Mouse (Mus musculus): ENCODE results near the gene Neu1. TPM values are rescaled to one million over a fixed set of nuclear protein-coding genes. Genes with fewer than 3 reads are reported as not detected.

Neu1 gene
- polyA plus RNA-seq, 1 experiment from 2014 or later: 16.8 TPM

DNA sequence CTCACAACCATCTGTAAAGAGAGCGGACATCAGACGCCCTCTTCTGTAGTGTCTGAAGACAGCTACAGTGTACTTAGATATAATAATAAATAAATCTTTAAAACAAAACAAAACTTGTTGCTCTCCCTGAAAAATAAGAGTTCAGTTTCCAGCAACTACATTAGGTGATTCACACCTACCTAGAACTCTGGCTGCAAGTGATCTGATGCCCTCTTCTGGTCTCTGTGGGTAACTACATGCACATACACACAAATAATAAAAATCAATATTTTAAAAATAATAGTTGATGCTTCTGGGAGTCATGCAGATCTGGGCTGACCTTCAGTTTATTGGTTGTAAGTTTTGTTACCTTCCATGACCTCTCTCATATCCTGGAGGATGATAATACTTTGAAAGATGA, 53.2 kb downstream of the Neu1 start:
- H3K4me2 ChIP-seq (ENCODE audit: low read depth): no peak overlapping the region
- H3K4me1 ChIP-seq (ENCODE audit: control insufficient read depth, insufficient read depth, low read length): peaks cover 10% of the 10 kb centered on the region
- H3K9me3 ChIP-seq (ENCODE audit: control insufficient read depth, low read length): no peaks in the 10 kb centered on the region
- DNase-seq (ENCODE audit: low spot score): no peak
- 80% methylated on average over 2 of the region's 2 CpGs for WGBS
- H3K27ac ChIP-seq (ENCODE audit: low read depth, low read length): no peak overlapping the region
- no peak for ATAC-seq (ENCODE audit: insufficient read depth, low FRiP score, low TSS enrichment)
- no peaks in the 10 kb centered on the region for H3K27me3 ChIP-seq (ENCODE audit: control insufficient read depth, insufficient read depth, low read length)
- H3K4me3 ChIP-seq (ENCODE audit: low read depth, low read length): no peak overlapping the region
- H3K9ac ChIP-seq (ENCODE audit: low read length): no peak overlapping the region
- peaks cover 6% of the 10 kb centered on the region for H3K36me3 ChIP-seq (ENCODE audit: control insufficient read depth, insufficient read depth, low read length)

Other genes with a start within 250 kb of the Neu1 start
- gene C4b, start 187.4 kb upstream of the Neu1 start, polyA plus RNA-seq (2014; fragmentation: Nextera tagmentation; extraction: Ambion mirVana): not detected in 2 replicates
- gene Cyp21a1, start 126.7 kb upstream of the Neu1 start, polyA plus RNA-seq (2014; fragmentation: Nextera tagmentation; extraction: Ambion mirVana): not detected in 2 replicates
- gene Stk19, start 94.3 kb upstream of the Neu1 start, polyA plus RNA-seq (2014; fragmentation: Nextera tagmentation; extraction: Ambion mirVana): 20.3 and 24.7 TPM in 2 replicates
- gene Dxo, start 94.2 kb upstream of the Neu1 start, polyA plus RNA-seq (2014; fragmentation: Nextera tagmentation; extraction: Ambion mirVana): 69.4 and 71.0 TPM in 2 replicates
- gene Skiv2l, start 81.0 kb upstream of the Neu1 start, polyA plus RNA-seq (2014; fragmentation: Nextera tagmentation; extraction: Ambion mirVana): 45.0 and 55.7 TPM in 2 replicates
- 125 and 132 TPM in 2 replicates for gene Nelfe, start 80.9 kb upstream of the Neu1 start, polyA plus RNA-seq (2014; fragmentation: Nextera tagmentation; extraction: Ambion mirVana)
- gene Cfb, start 68.7 kb upstream of the Neu1 start, polyA plus RNA-seq (2014; fragmentation: Nextera tagmentation; extraction: Ambion mirVana): 2.6 and 2.9 TPM in 2 replicates
- gene Zbtb12, start 51.8 kb upstream of the Neu1 start, polyA plus RNA-seq (2014; fragmentation: Nextera tagmentation; extraction: Ambion mirVana): 1.7 and 2.1 TPM in 2 replicates
- gene Gm20547, start 49.2 kb upstream of the Neu1 start, polyA plus RNA-seq (2014; fragmentation: Nextera tagmentation; extraction: Ambion mirVana): not detected in 2 replicates
- gene C2, start 33.0 kb upstream of the Neu1 start, polyA plus RNA-seq (2014; fragmentation: Nextera tagmentation; extraction: Ambion mirVana): 0.57 and 0.86 TPM in 2 replicates
- 62.7 and 70.3 TPM in 2 replicates for gene Ehmt2, start 32.8 kb upstream of the Neu1 start, polyA plus RNA-seq (2014; fragmentation: Nextera tagmentation; extraction: Ambion mirVana)
- not detected in 2 replicates for gene Slc44a4, start 16.8 kb upstream of the Neu1 start, polyA plus RNA-seq (2014; fragmentation: Nextera tagmentation; extraction: Ambion mirVana)
- gene Hspa1b, start 28.0 kb downstream of the Neu1 start, polyA plus RNA-seq (2014; fragmentation: Nextera tagmentation; extraction: Ambion mirVana): 0.13 and 0.37 TPM in 2 replicates
- not detected in 2 replicates for gene Gm20481, start 38.7 kb downstream of the Neu1 start, polyA plus RNA-seq (2014; fragmentation: Nextera tagmentation; extraction: Ambion mirVana)
- 1.1 and 1.9 TPM in 2 replicates for gene Hspa1a, start 40.9 kb downstream of the Neu1 start, polyA plus RNA-seq (2014; fragmentation: Nextera tagmentation; extraction: Ambion mirVana)
- 1.8 and 2.0 TPM in 2 replicates for gene Hspa1l, start 41.5 kb downstream of the Neu1 start, polyA plus RNA-seq (2014; fragmentation: Nextera tagmentation; extraction: Ambion mirVana)
- gene Lsm2, start 50.6 kb downstream of the Neu1 start, polyA plus RNA-seq (2014; fragmentation: Nextera tagmentation; extraction: Ambion mirVana): 209 and 211 TPM in 2 replicates
- gene Vars, start 69.7 kb downstream of the Neu1 start, polyA plus RNA-seq (2014; fragmentation: Nextera tagmentation; extraction: Ambion mirVana): 109 and 114 TPM in 2 replicates
- 0.08 TPM in 1 of 2 replicates, not detected in the other for gene Vwa7, start 85.3 kb downstream of the Neu1 start, polyA plus RNA-seq (2014; fragmentation: Nextera tagmentation; extraction: Ambion mirVana)
- 3.9 and 5.2 TPM in 2 replicates for gene Sapcd1, start 96.8 kb downstream of the Neu1 start, polyA plus RNA-seq (2014; fragmentation: Nextera tagmentation; extraction: Ambion mirVana)
- 4.1 and 6.2 TPM in 2 replicates for gene Msh5, start 115.5 kb downstream of the Neu1 start, polyA plus RNA-seq (2014; fragmentation: Nextera tagmentation; extraction: Ambion mirVana)
- gene Clic1, start 118.7 kb downstream of the Neu1 start, polyA plus RNA-seq (2014; fragmentation: Nextera tagmentation; extraction: Ambion mirVana): 82.8 and 89.7 TPM in 2 replicates
- 638 and 659 TPM in 2 replicates for gene Ddah2, start 127.8 kb downstream of the Neu1 start, polyA plus RNA-seq (2014; fragmentation: Nextera tagmentation; extraction: Ambion mirVana)
- gene Ly6g6c, start 134.1 kb downstream of the Neu1 start, polyA plus RNA-seq (2014; fragmentation: Nextera tagmentation; extraction: Ambion mirVana): 0.43 TPM in 1 of 2 replicates, not detected in the other
- gene Mpig6b, start 134.9 kb downstream of the Neu1 start, polyA plus RNA-seq (2014; fragmentation: Nextera tagmentation; extraction: Ambion mirVana): 1.5 and 2.0 TPM in 2 replicates
- gene Ly6g6e, start 145.6 kb downstream of the Neu1 start, polyA plus RNA-seq (2014; fragmentation: Nextera tagmentation; extraction: Ambion mirVana): 0.39 and 0.46 TPM in 2 replicates
- 1.0 and 3.2 TPM in 2 replicates for gene Ly6g6d, start 146.8 kb downstream of the Neu1 start, polyA plus RNA-seq (2014; fragmentation: Nextera tagmentation; extraction: Ambion mirVana)
- 1.3 and 1.4 TPM in 2 replicates for gene Ly6g6f, start 154.4 kb downstream of the Neu1 start, polyA plus RNA-seq (2014; fragmentation: Nextera tagmentation; extraction: Ambion mirVana)
- 50.5 and 59.9 TPM in 2 replicates for gene Abhd16a, start 158.0 kb downstream of the Neu1 start, polyA plus RNA-seq (2014; fragmentation: Nextera tagmentation; extraction: Ambion mirVana)
- gene Ly6g5c, start 177.0 kb downstream of the Neu1 start, polyA plus RNA-seq (2014; fragmentation: Nextera tagmentation; extraction: Ambion mirVana): not detected in 2 replicates
- gene Ly6g5b, start 184.2 kb downstream of the Neu1 start, polyA plus RNA-seq (2014; fragmentation: Nextera tagmentation; extraction: Ambion mirVana): 0.45 and 0.78 TPM in 2 replicates
- gene Gpank1, start 190.2 kb downstream of the Neu1 start, polyA plus RNA-seq (2014; fragmentation: Nextera tagmentation; extraction: Ambion mirVana): 26.1 and 28.9 TPM in 2 replicates
- 303 and 319 TPM in 2 replicates for gene Csnk2b, start 190.8 kb downstream of the Neu1 start, polyA plus RNA-seq (2014; fragmentation: Nextera tagmentation; extraction: Ambion mirVana)
- 7.0 and 7.6 TPM in 2 replicates for gene D17H6S53E, start 195.1 kb downstream of the Neu1 start, polyA plus RNA-seq (2014; fragmentation: Nextera tagmentation; extraction: Ambion mirVana)
- gene Apom, start 200.8 kb downstream of the Neu1 start, polyA plus RNA-seq (2014; fragmentation: Nextera tagmentation; extraction: Ambion mirVana): 0.81 and 0.93 TPM in 2 replicates
- 99.4 and 105 TPM in 2 replicates for gene Bag6, start 203.9 kb downstream of the Neu1 start, polyA plus RNA-seq (2014; fragmentation: Nextera tagmentation; extraction: Ambion mirVana)
- 185 and 194 TPM in 2 replicates for gene Prrc2a, start 233.6 kb downstream of the Neu1 start, polyA plus RNA-seq (2014; fragmentation: Nextera tagmentation; extraction: Ambion mirVana)
- 4.1 and 6.7 TPM in 2 replicates for gene Aif1, start 244.8 kb downstream of the Neu1 start, polyA plus RNA-seq (2014; fragmentation: Nextera tagmentation; extraction: Ambion mirVana)